Mouse (Mus musculus): ENCODE results near the gene Gabbr1.

Gene Gabbr1

DNA sequence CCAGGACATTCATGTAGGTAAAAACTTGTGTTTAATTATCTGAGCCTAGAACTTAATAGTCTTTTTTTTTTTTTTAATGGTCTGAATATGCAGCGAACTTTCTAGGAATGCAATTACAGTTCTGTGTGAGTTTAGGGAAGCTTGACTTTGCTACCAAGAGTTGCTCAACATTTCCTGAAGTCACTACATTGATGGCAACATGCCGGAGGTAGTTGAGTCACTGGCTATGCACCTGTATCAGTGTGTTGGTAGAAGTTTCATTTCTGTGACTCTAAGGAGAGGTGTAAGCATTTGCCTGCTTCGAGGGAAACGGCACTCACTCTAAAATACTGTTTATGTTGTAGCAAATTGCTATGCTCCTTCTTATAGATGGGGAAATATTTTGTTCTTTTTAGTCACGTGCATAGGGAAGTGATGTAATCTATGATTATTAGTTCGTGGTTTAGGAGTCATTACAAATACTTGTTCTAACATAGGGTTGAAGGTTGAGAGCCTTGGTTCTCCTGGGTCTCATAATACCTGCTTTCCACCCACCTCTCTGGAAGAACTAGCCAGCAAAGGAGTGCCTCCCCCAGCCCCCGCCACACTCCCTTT is 1.0 kb upstream of the Gabbr1 start:
- DNase-seq, result no peak

- DNase-seq, result peak; percentile 78 to 81
Measured at GRCm38 (mm10) chr17:37046312-37047112, 746 bp downstream of the Gabbr1 start.

DNA sequence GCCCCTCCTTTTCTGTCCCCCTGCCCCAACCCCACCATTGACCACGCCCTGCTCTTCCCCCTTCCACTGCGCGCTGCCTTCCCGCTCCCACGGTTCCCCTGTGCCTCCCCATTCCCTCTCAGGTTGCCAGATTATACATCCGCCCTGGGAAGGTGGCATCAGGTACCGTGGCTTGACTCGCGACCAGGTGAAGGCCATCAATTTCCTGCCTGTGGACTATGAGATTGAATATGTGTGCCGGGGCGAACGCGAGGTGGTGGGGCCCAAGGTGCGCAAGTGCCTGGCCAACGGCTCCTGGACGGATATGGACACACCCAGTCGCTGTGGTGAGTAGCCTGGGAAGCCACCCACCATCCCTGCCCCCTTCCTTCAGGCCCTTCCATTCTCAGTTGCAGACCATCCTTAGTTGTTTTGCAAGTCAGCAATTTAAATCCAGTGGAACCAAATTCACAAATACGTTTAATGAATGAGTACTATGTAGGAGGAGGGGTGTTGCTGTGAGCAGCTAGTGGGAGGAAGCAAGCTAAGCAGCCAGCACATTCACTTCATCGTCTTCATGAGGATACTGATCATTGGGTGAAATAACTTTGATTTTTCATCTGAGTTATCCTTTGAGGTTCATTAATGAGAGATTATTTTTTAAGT is 1.7 kb downstream of the Gabbr1 start:
- peak; percentile 29 to 44 for DNase-seq

DNA sequence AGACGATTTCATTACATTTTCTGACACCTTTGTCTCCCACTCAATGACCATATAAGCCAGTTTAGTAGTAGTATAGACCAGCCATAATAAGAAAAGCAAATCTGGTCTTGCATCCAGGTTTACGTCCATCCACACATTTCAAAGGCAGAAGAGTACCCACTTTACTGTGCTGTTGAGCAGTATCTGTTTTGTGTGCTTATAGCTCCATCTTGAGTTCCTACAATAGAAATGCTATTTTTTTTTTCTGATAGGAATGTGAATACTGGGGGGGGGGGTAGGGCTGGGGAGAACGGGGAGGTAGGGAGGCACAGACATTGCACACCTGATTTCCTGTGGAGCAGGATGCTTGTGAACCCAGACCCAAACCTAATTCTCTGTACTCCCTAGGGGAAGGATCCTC is 2.2 kb downstream of the Gabbr1 start:
- peak in 1 of 2 experiments; percentile 32 for DNase-seq

GRCm38 (mm10) chr17:37048383-37048782 is 2.6 kb downstream of the Gabbr1 start:
- peak; percentile 27 to 33 for DNase-seq

- DNase-seq, result peak; percentile 91 to 92
Measured at GRCm38 (mm10) chr17:37049570-37050310, 4.0 kb downstream of the Gabbr1 start.

DNA sequence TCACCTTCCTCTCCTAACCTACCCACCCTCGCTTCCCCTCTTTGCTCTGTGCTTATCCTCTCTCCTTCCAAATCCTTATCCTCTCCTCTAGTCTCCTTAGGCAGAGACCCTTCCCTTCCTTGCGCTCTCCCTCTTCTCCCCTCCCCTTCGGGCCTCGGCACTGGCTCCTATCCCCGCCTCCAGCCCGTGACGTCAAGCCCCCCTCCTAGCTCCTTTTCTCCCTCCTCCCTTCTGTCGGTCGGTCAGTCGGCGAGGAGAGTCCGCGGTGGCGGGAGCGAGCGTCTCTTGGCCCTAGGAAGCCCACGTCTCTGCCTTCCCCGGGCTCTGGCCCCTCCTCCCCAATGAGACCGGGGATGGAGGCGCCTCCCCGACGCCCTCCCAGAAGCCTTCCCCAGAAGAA is 4.6 kb downstream of the Gabbr1 start:
- DNase-seq, result peak; percentile 92 to 96

- DNase-seq, result no peak
Measured at GRCm38 (mm10) chr17:37050876-37051275, 5.1 kb downstream of the Gabbr1 start.

GRCm38 (mm10) chr17:37051745-37052144 is 6.0 kb downstream of the Gabbr1 start:
- DNase-seq, result no peak

GRCm38 (mm10) chr17:37056957-37057356 is 11.2 kb downstream of the Gabbr1 start:
- no peak for DNase-seq

DNA sequence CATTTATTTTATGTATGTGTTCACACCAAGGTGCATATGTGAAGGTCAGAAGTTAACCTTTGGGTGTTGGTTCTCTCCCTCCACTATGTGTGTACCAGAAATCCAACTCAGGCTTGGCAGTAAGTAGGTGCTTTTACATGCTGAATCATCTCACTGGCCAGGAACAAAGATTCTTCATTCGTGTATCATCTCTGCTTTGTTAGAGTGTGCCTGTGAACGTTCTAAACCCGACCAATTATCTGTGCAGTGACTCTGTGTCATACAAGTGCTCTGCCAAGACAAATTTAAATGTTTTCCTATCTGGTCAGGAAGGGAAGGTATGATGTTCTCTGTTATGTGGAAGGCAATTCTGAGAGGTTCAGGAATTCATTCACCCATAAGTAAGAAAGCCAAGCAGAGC is 15.7 kb downstream of the Gabbr1 start:
- DNase-seq, result no peak

DNA sequence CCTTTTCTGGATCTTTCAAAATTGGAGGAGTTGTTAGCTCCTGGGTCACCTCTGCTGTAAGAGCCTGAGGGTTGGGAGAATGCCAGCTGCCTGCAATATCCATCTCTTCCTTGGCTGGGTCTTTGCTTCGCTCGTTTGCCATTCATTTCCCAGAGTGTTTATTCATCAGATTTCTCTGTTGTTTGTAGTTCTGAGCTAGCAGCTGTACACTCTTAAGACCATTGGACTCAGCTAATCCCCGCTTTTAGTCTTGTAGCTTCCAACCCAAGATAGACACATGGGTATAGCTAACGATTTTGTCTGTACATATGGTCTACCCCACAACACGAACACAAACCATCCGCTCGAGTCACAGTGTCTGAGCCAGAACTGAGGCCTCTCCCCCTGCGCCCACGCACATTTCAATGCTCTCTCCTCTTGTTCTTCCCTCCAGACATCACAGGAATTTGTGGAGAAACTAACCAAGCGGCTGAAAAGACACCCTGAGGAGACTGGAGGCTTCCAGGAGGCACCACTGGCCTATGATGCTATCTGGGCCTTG is 16.4 kb downstream of the Gabbr1 start:
- no peak for DNase-seq

DNA sequence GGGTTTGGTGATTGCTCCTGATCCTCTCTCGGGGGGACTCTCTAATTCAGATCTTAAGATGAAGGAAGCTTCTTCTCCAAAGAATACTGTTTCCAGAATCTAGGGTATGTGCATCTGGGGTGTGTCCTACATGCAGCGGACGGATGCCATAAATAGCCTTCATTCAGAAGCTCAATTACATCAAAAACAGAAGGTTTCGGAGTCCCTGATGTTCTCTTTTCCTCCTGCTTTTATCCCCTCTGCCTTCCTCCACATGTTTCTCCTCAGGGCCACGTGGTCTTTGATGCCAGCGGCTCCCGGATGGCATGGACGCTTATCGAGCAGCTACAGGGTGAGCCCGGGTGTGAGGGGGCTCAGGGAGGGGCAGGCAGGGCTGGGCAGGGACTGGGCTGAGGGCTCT is 17.3 kb downstream of the Gabbr1 start:
- no peak for DNase-seq

- no peak for DNase-seq
Measured at GRCm38 (mm10) chr17:37063686-37064495, 18.1 kb downstream of the Gabbr1 start.

DNA sequence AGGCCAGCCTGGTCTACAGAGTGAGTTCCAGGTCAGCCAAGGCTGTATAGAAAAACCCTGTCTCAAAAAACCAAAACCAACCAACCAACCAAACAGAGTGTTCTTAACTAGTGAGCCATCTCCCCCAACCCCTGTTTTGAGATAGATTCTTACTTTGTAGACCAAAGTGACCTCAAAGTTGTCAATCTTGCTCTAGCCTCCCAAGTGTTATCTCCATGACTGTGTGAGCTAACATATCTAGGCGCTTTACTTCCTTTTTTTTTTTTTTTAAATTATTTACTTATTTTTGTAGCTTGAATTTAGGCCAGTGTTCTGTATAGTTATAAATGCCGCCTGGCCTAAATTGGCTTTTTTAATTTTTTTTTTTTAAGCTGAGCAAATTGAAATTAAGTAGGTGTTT is 20.2 kb downstream of the Gabbr1 start:
- no peak for DNase-seq

DNA sequence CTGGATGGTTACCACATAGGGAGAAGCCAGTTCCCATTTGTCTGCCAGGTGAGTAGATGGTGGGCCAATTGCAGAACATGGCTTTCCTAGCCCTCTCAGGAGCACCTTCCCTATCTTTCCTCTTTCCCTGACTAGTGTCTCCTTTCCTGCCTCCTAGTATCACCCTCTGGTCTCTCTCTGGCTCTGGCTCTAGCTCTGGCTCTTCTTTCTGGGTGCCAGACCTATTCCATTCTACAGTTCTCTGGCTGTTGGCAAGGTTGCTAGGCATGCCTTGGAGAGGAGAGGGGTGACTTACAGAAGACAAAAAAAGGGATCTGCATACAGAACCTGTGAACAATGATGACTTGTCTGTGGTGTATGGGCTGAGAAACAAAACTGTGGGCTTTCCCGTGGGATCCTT is 22.1 kb downstream of the Gabbr1 start:
- DNase-seq, result no peak

DNA sequence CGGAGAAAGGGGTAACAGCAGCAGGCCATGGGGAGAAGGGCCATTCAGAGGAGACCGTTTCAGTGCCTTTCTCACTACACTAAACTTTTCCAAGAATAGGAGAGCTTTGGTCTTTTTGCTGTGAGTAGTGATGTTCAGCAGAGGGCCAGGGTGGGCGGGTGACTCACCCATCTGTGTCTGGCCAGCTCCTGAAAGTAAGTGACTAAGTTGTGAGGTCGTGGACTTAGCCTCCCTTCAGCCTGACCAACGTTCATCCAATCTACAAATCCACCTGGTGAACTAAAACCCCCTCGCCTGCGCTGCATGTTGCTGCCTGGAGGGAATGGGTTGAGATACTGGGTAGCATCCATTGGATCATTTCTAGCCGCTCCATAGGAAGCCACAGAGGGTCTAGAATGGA is 24.4 kb downstream of the Gabbr1 start:
- DNase-seq, result no peak

GRCm38 (mm10) chr17:37072080-37072729 is 26.4 kb downstream of the Gabbr1 start:
- DNase-seq, result no peak

- no peak for DNase-seq
Measured at GRCm38 (mm10) chr17:37072730-37073276, 27.0 kb downstream of the Gabbr1 start.

DNA sequence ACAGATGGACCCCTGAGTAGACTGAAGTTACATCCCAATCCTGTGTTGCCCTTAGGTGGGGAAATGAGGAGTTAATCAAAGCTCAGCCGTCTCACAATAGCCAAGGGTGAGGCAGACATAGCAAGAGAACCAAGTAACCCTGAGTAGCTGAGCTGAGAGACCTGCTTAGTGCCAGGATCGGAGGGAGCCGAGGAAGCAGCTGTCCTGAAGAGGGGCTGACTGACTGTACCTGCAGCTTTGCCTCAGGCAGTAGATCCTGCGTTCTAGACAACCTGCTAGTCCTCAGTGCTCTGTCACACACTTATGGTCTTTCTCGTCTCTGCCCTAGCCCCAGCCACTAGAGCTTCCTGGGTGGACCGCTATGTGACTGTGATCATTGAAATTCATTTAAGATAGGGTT is 29.4 kb downstream of the Gabbr1 start:
- peak in 1 of 2 experiments; percentile 2 for DNase-seq

GRCm38 (mm10) chr17:37075766-37076165 is 30.0 kb downstream of the Gabbr1 start:
- DNase-seq, result no peak

Data from cerebellum, postnatal 14 days (tissue).